Mouse (Mus musculus) thymus, adult 2 months (tissue): ENCODE measurements around the gene Ndufaf2.

Source experiments
- CTCF ChIP-seq: fragments of 200-500 bp; IDR thresholded peaks from 2 replicates; pipeline ENCODE4 v1.5.1; 2012; ENCODE audit warnings: mild to moderate bottlenecking, control low read depth, low read length, moderate library complexity, borderline replicate concordance; ENCODE audit not compliant: control insufficient read depth, poor library complexity, insufficient read depth; ENCODE audit errors: extremely low read depth
- POLR2A ChIP-seq: fragments of 200-500 bp; IDR thresholded peaks from 2 replicates; pipeline ENCODE4 v1.6.1; 2012; ENCODE audit warnings: mild to moderate bottlenecking, low read length, control low read depth, moderate library complexity; ENCODE audit not compliant: control insufficient read depth, poor library complexity, insufficient read depth; ENCODE audit errors: extremely low read depth

GRCm38 (mm10) chr13:108086724-108087123 lies 71.7 kb downstream of the Ndufaf2 start:
- no peak for TF ChIP-seq CTCF
- TF ChIP-seq POLR2A = no peak
